Mouse (Mus musculus) forebrain, embryonic 10.5 days (tissue): ENCODE measurements at regions not wholly inside any gene's neighbourhood (a gene's known extent, or its start where the extent isn't known, plus 50 kb on each side); places are given as distances from the start of the nearest gene placed in this dataset.

Experiments used
- DNase-seq: peaks from one replicate; pipeline ENCODE4 v3.0.0-alpha.2; 2017; ENCODE audit warnings: low spot score; ENCODE audit errors: extremely low spot score
- H3K27ac ChIP-seq: fragments of 300-500 bp; sonication (generic); 2 replicates; pipeline ENCODE4 v1.5.1; 2016; ENCODE audit warnings: mild to moderate bottlenecking
- H3K27me3 ChIP-seq: fragments of 300-500 bp; sonication (generic); 2 replicates; pipeline ENCODE4 v1.6.1; 2016; ENCODE audit warnings: mild to moderate bottlenecking; ENCODE audit not compliant: poor library complexity, severe bottlenecking
- H3K36me3 ChIP-seq: fragments of 300-500 bp; sonication (generic); replicated peaks from 2 replicates; pipeline ENCODE4 v1.6.1; 2016; ENCODE audit warnings: mild to moderate bottlenecking, moderate library complexity
- H3K4me1 ChIP-seq: fragments of 300-500 bp; sonication (generic); 2 replicates; pipeline ENCODE4 v1.6.1; 2016
- H3K4me3 ChIP-seq: fragments of 300-500 bp; sonication (generic); 2 replicates; pipeline ENCODE4 v1.5.1; 2016; ENCODE audit warnings: mild to moderate bottlenecking, moderate library complexity
- H3K9me3 ChIP-seq: fragments of 300-500 bp; sonication (generic); 2 replicates; pipeline ENCODE4 v1.6.1; 2016; ENCODE audit warnings: mild to moderate bottlenecking, moderate library complexity
- WGBS: fragments of 180-500 bp; shearing (Covaris S2); methylation state at CpG from one replicate; pipeline ENCODE4 v1.1.7; 2016; 5-methylcytosine and 5-hydroxymethylcytosine counted together

DNA sequence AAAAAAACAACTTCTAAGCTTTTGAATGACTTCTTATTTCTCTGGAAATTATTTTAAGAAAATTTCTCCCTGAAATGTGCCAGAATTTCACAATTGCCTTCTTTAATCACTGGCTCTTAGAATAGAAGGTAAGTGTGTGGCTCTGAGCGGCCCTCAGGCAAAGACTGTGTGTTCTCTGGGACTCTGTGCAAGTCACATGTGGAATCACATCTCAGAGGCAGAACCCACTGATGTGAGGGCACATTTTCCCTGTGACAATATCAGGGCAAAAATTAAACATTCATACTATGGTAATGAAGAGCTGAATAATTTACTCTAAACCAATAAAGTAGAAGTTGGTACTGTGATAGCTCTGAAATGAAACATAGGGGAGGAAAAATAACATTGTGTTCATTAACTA, 383.5 kb upstream of the Tenm4 start:
- H3K9me3 ChIP-seq: no peaks in the 10 kb centered on the region
- H3K27me3 ChIP-seq: no peaks in the 10 kb centered on the region
- no peak overlapping the region for H3K4me3 ChIP-seq
- H3K4me1 ChIP-seq: peaks cover 7% of the 10 kb centered on the region; the same call in 1 of the 2 replicates
- no peak overlapping the region for H3K27ac ChIP-seq
- 90% methylated on average over 1 of the region's 1 CpGs for WGBS
- DNase-seq: no peak
- H3K36me3 ChIP-seq: no peaks in the 10 kb centered on the region

DNA sequence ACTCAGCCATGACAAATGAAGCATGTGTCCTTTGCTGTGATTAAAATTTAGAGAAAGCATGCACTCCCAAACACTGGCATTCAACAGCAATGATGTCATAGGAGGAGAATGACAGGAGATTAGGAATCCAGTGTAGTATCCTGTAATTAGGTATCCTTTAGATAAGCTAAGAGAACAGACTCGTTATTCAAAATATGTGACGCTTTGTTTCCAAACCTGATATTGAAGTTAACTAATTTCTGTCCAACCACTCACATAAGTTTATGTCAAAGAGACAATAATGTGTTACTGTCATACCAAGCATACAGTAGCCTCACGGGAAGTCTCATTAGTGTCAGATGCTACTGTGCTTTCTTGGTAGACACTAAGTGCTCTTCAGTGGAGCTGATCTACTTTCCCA, 383.1 kb upstream of the Tenm4 start:
- 90% methylated on average over 3 of the region's 3 CpGs for WGBS
- no peak for DNase-seq
- H3K4me3 ChIP-seq: no peak overlapping the region
- no peaks in the 10 kb centered on the region for H3K9me3 ChIP-seq
- H3K27ac ChIP-seq: no peak overlapping the region
- H3K4me1 ChIP-seq: peaks cover 7% of the 10 kb centered on the region; the same call in 1 of the 2 replicates
- no peaks in the 10 kb centered on the region for H3K27me3 ChIP-seq
- H3K36me3 ChIP-seq: no peaks in the 10 kb centered on the region

GRCm38 (mm10) chr7:95789424-95789823, 381.6 kb upstream of the Tenm4 start:
- Histone ChIP-seq H3K4me3 (no peak overlapping the region), H3K9me3 (no peaks in the 10 kb centered on the region), H3K4me1 (peaks cover 7% of the 10 kb centered on the region; the same call in 1 of the 2 replicates), H3K36me3 (no peaks in the 10 kb centered on the region), H3K27ac (no peak overlapping the region), H3K27me3 (no peaks in the 10 kb centered on the region)
- 91% methylated on average over 5 of the region's 5 CpGs for WGBS
- no peak for DNase-seq

- Histone ChIP-seq H3K36me3 (no peaks in the 10 kb centered on the region), H3K4me3 (no peak overlapping the region), H3K9me3 (no peaks in the 10 kb centered on the region), H3K27me3 (no peaks in the 10 kb centered on the region), H3K4me1 (0 out of 2 replicates have a peak, but pooled peaks cover 3% of the 10 kb centered on the region), H3K27ac (no peak overlapping the region)
- 60% methylated on average over 3 of the region's 3 CpGs for WGBS
- DNase-seq: no peak
These were observed 372.0 kb upstream of the Tenm4 start for GRCm38 (mm10) chr7:95799022-95799421.

DNA sequence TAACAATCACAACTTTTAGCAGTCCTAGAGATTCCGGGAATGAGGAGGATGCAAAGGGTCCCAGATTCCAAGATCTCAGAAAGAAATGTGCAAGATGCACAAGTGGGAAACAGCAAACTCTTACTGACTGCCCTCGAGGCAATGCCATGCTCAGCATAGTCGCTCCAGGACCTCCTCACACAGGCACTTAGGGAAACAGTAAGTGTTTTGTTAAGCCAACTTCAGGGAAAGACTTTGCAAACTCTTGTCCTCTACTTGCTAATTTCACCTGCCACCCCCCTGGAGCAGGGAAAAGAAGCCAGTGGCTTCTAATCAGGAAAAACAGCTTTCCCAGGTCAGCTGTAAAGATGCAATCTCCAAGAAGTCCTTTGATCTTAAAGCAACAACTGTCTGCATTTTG, 361.4 kb upstream of the Tenm4 start:
- H3K27me3 ChIP-seq: peaks cover 3% of the 10 kb centered on the region; the same call in 1 of the 2 replicates
- WGBS: 30% methylated on average over 3 of the region's 3 CpGs
- H3K36me3 ChIP-seq: no peaks in the 10 kb centered on the region
- H3K27ac ChIP-seq: no peak overlapping the region
- H3K4me3 ChIP-seq: no peak overlapping the region
- no peaks in the 10 kb centered on the region for H3K9me3 ChIP-seq
- peaks cover 25% of the 10 kb centered on the region for H3K4me1 ChIP-seq
- DNase-seq: no peak

DNA sequence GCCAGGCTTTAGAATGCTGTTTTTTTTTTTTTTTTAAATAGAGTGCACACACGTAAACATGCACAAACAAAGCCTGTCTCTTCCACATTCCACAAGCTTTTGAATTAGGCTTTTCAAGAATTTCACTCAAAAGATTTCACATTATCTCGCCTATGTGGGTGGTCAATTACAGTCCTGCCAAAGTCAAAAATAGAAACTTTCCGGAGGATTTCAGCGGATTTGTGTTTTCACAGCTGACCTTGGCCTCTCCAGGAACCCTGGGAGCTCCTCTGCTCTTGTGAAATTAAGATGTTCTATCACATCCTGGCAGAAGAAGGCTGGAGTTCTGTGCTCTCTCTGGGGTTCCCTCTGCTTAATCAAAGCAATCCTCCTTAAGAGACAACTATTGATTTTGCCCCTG, 360.9 kb upstream of the Tenm4 start:
- Histone ChIP-seq H3K27me3 (peaks cover 3% of the 10 kb centered on the region; the same call in 1 of the 2 replicates), H3K36me3 (no peaks in the 10 kb centered on the region), H3K9me3 (no peaks in the 10 kb centered on the region), H3K27ac (no peak overlapping the region), H3K4me1 (peaks cover 30% of the 10 kb centered on the region), H3K4me3 (no peak overlapping the region)
- WGBS: 20% methylated on average over 4 of the region's 4 CpGs
- no peak for DNase-seq

GRCm38 (mm10) chr7:95814865-95815264, 356.2 kb upstream of the Tenm4 start:
- Histone ChIP-seq H3K27ac (peak overlapping the region; percentile 49; the same call in 1 of the 2 replicates), H3K4me1 (peaks cover 25% of the 10 kb centered on the region), H3K4me3 (no peak overlapping the region), H3K9me3 (no peaks in the 10 kb centered on the region), H3K36me3 (no peaks in the 10 kb centered on the region), H3K27me3 (no peaks in the 10 kb centered on the region)
- DNase-seq: peak; percentile 22
- 5% methylated on average over 2 of the region's 2 CpGs for WGBS

GRCm38 (mm10) chr7:95823539-95823938, 347.5 kb upstream of the Tenm4 start:
- Histone ChIP-seq H3K27me3 (no peaks in the 10 kb centered on the region), H3K9me3 (no peaks in the 10 kb centered on the region), H3K27ac (no peak overlapping the region), H3K4me3 (no peak overlapping the region), H3K36me3 (no peaks in the 10 kb centered on the region), H3K4me1 (no peaks in the 10 kb centered on the region)
- DNase-seq: no peak
- 90% methylated on average over 4 of the region's 4 CpGs for WGBS

- WGBS: 99% methylated on average over 4 of the region's 4 CpGs
- Histone ChIP-seq H3K27me3 (no peaks in the 10 kb centered on the region), H3K4me3 (no peak overlapping the region), H3K4me1 (peaks cover 5% of the 10 kb centered on the region), H3K27ac (no peak overlapping the region), H3K36me3 (no peaks in the 10 kb centered on the region), H3K9me3 (no peaks in the 10 kb centered on the region)
- DNase-seq: no peak
These were observed 341.2 kb upstream of the Tenm4 start for GRCm38 (mm10) chr7:95829889-95830288.

DNA sequence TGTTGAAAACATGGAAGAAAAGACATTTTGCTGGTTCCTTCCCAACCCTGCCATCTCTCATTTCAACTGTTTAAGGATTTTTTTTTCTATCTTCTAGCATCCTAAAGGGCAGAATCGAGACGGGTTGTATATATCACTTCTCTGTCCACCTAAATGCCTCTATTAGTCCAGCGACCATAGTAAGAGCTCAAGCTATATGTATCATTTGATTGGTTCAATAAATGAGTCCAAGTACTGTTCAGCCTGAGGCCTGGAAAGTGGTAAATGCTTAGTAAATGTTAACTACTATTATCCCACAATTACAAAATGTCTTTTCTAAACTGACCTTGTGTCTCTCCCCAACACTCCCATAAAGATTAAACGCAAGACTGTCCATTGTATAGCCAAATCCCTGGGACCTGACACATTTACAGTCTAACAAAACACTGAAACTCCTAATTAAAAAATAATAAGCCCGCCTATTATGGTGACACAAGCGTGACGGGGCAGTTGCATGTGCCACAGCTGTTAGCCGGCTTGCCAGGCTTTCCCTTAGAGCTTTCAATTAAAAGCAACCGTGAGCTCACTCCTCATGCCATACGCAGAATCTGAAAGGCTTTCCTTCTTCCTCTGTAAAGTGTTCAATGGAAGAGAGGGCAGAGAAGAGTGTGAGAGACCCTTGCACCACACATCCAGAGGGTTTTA, 336.7 kb upstream of the Tenm4 start:
- no peaks in the 10 kb centered on the region for H3K27me3 ChIP-seq
- no peak for DNase-seq
- no peaks in the 10 kb centered on the region for H3K36me3 ChIP-seq
- no peak overlapping the region for H3K4me3 ChIP-seq
- no peaks in the 10 kb centered on the region for H3K9me3 ChIP-seq
- H3K27ac ChIP-seq: no peak overlapping the region
- WGBS: 80% methylated on average over 10 of the region's 10 CpGs
- H3K4me1 ChIP-seq: peaks cover 5% of the 10 kb centered on the region

DNA sequence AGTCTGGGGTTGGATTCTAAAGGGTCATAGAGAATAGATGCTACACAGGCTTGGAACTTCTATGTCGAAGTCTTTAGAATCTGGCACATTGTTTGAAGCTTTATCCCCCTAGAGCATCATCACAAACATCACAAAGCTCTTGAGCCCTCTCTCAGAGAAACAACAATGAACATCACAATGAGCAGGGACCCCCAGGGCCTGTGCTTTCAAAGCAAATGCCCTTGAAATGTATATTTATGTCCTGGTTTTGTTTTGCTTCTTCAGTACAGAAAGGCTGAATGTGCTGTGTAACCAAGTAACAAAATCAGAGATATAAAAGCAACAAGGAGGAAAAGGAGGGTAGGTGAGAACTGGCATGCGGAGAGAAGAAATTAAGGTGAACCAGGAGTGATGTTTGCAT, 330.6 kb upstream of the Tenm4 start:
- Histone ChIP-seq H3K4me3 (no peak overlapping the region), H3K9me3 (no peaks in the 10 kb centered on the region), H3K36me3 (no peaks in the 10 kb centered on the region), H3K4me1 (peaks cover 9% of the 10 kb centered on the region; the same call in 1 of the 2 replicates), H3K27ac (no peak overlapping the region), H3K27me3 (no peaks in the 10 kb centered on the region)
- WGBS: 66% methylated on average over 2 of the region's 2 CpGs
- no peak for DNase-seq

- H3K36me3 ChIP-seq: no peaks in the 10 kb centered on the region
- no peaks in the 10 kb centered on the region for H3K27me3 ChIP-seq
- H3K4me1 ChIP-seq: no peaks in the 10 kb centered on the region
- H3K27ac ChIP-seq: no peak overlapping the region
- H3K9me3 ChIP-seq: no peaks in the 10 kb centered on the region
- no peak overlapping the region for H3K4me3 ChIP-seq
- 91% methylated on average over 2 of the region's 2 CpGs for WGBS
- no peak for DNase-seq
These were observed 321.2 kb upstream of the Tenm4 start for GRCm38 (mm10) chr7:95849874-95850273.

DNA sequence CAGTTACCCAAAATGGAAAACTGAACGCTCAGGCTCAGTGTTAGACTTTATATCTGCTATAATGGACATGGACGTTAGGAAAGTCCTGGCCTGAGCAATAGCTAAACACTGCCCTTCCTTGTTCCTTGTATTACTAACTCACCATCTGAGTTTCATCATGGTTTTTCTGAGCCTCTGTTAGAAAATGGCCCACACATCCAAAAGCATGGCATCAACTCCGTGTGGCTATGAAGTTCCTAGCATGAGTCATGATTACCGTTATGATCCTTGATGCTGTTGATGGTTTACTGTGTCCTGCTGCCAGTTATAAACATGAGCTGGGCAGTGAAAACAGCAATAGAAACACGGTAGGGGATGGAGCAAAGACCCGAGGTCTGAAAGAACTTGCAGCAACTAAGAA, 318.4 kb upstream of the Tenm4 start:
- Histone ChIP-seq H3K4me3 (no peak overlapping the region), H3K36me3 (no peaks in the 10 kb centered on the region), H3K4me1 (no peaks in the 10 kb centered on the region), H3K27ac (no peak overlapping the region), H3K27me3 (no peaks in the 10 kb centered on the region), H3K9me3 (no peaks in the 10 kb centered on the region)
- 85% methylated on average over 6 of the region's 6 CpGs for WGBS
- DNase-seq: no peak
